Mouse (Mus musculus) heart, adult 2 months (tissue): ENCODE results near the gene Cnfn. TPM values are rescaled to one million over a fixed set of nuclear protein-coding genes. Genes with fewer than 3 reads are reported as not detected.

Experiments
- DNase-seq, 2 experiments: peaks; one replicate each; pipeline ENCODE4 v3.0.0; 2021
- H3K27ac ChIP-seq: fragments of 200-600 bp; 2 replicates; pipeline ENCODE4 v1.8.1; 2022
- H3K27me3 ChIP-seq: fragments of 200-500 bp; 2 replicates; pipeline ENCODE4 v1.6.1; 2012; ENCODE audit warnings: mild to moderate bottlenecking, low read length, inconsistent platforms, mixed read lengths; ENCODE audit not compliant: control insufficient read depth, insufficient read depth
- H3K36me3 ChIP-seq: fragments of 200-500 bp; 2 replicates; pipeline ENCODE4 v1.6.1; 2012; ENCODE audit warnings: low read length, inconsistent platforms; ENCODE audit not compliant: control insufficient read depth, insufficient read depth
- H3K4me1 ChIP-seq: fragments of 200-500 bp; 2 replicates; pipeline ENCODE4 v1.6.1; 2011; ENCODE audit warnings: low read length; ENCODE audit not compliant: control insufficient read depth, insufficient read depth
- H3K4me3 ChIP-seq: fragments of 200-600 bp; 2 replicates; pipeline ENCODE4 v1.8.1; 2022
- H3K79me2 ChIP-seq: fragments of 200-500 bp; replicated peaks from 2 replicates; pipeline ENCODE4 v1.6.1; 2012; ENCODE audit warnings: mild to moderate bottlenecking, inconsistent platforms, low read length, moderate library complexity, mixed read lengths; ENCODE audit not compliant: control insufficient read depth, insufficient read depth
- H3K9ac ChIP-seq: fragments of 200-500 bp; 2 replicates; pipeline ENCODE4 v1.6.1; 2012; ENCODE audit warnings: low read depth, mild to moderate bottlenecking, control low read depth, inconsistent platforms, low read length, mixed read lengths
- CTCF ChIP-seq: fragments of 200-600 bp; IDR thresholded peaks from 2 replicates; pipeline ENCODE4 v1.8.1; 2022; ENCODE audit warnings: antibody characterized with exemption, mild to moderate bottlenecking, moderate library complexity
- EP300 ChIP-seq: fragments of 200-500 bp; IDR thresholded peaks from 2 replicates; pipeline ENCODE4 v1.6.1; 2011; ENCODE audit warnings: low read depth, low read length, control low read depth; ENCODE audit not compliant: insufficient read depth
- POLR2A ChIP-seq: fragments of 200-500 bp; IDR thresholded peaks from 2 replicates; pipeline ENCODE4 v1.6.1; 2011; ENCODE audit warnings: mild to moderate bottlenecking, low read depth, low read length, control low read depth; ENCODE audit not compliant: insufficient read depth
- WGBS: fragments of 180-500 bp; shearing (Covaris S2); methylation state at CpG from one replicate; pipeline ENCODE4 v1.1.7; 2018; 5-methylcytosine and 5-hydroxymethylcytosine counted together
- intact Hi-C: fragments of 180-260 bp; cut with DNase I; formaldehyde crosslinking; loops from one replicate; pipeline ENCODE4 v1.15.1; 2025
- polyA plus RNA-seq: library from polyadenylated mRNA; depleted of rRNA; stranded (reverse); fragments of >200 nt; gene quantifications from 2 replicates; pipeline ENCODE4 v1.2.3, GENCODE M21; 2012
- total RNA-seq, 2 experiments: library from RNA; stranded (reverse); gene quantifications; 2 replicates each; pipeline ENCODE4 v1.2.3; 2021

Cnfn gene
- total and polyA plus RNA-seq, 3 experiments = not detected

DNA sequence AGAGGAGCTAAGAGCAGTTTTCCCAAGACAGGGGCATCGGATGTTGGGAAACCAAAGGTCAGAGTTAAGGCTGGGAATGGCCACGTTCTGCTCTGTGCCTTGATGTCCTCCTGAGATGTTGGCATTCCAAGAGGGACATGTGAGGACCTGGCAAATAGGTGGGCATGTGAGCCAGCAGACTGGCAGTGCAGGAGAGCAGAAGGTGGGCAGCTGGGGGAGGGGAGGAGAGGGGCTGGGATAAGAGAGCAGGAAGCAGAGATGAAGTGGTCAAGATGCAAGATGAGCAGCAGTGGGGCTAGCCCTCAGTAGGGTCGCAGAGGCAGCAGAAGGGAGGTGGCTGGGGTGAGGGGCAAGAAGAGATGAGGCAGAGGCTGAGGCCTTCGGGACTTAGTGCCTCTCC is 14.4 kb upstream of the Cnfn start:
- peaks cover 17% of the 10 kb centered on the region for H3K4me1 ChIP-seq
- no peak overlapping the region for H3K27ac ChIP-seq
- peak in 1 of 2 experiments; percentile 15 for DNase-seq
- no peaks in the 10 kb centered on the region for H3K27me3 ChIP-seq
- no peaks in the 10 kb centered on the region for H3K79me2 ChIP-seq
- 69% methylated on average over 4 of the region's 4 CpGs for WGBS
- H3K9ac ChIP-seq = no peak overlapping the region
- intact Hi-C loops = no loop called here
- peaks cover 12% of the 10 kb centered on the region for H3K36me3 ChIP-seq
- no peak overlapping the region for H3K4me3 ChIP-seq
- TF ChIP-seq EP300 (no peak), POLR2A (no peak), CTCF (no peak)

DNA sequence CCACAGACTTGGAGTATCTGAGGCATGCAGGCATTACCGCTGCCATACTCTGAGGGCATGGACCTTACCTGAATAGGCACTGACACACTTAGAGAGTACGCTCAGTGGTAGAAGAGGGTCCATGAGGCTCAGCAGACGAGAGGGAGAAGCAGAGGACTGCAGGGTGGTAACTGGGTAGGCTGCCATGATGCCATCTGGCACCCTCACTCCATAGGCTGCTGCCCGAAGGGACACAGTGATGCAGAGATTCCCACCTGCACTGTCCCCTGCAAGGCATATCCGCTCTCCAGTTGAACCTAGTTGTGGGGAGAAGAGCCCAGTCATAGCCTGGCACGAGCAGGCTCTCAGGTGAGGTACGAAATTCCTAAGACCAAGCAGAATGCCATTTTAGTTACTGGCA is 13.9 kb upstream of the Cnfn start:
- WGBS = 94% methylated on average over 7 of the region's 7 CpGs
- H3K79me2 ChIP-seq = no peaks in the 10 kb centered on the region
- peaks cover 12% of the 10 kb centered on the region for H3K36me3 ChIP-seq
- no peaks in the 10 kb centered on the region for H3K27me3 ChIP-seq
- no peak for DNase-seq
- intact Hi-C loops = no loop called here
- H3K27ac ChIP-seq = no peak overlapping the region
- TF ChIP-seq POLR2A (no peak), EP300 (no peak)
- H3K9ac ChIP-seq = no peak overlapping the region
- no peak overlapping the region for H3K4me3 ChIP-seq
- H3K4me1 ChIP-seq = peaks cover 17% of the 10 kb centered on the region

DNA sequence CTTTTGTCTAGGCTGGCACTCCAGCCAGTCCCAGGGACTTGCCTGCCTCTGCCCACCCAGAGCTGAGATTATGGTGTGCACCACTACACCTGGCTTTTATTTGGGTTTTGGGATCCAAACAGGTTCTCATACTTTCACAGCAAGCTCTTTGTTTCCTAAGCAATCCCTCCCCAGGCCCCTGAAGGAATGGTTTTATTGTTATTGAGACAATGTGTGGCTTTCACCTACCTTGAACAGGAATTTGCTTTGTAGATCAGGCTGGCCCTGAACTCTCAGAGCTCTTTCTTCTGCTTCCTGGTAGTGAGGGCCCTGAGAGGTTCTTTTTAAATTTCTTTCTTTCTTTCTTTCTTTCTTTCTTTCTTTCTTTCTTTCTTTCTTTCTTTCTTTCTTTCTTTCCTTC is 13.0 kb upstream of the Cnfn start:
- no peak overlapping the region for H3K27ac ChIP-seq
- no peak overlapping the region for H3K9ac ChIP-seq
- H3K4me3 ChIP-seq = no peak overlapping the region
- H3K36me3 ChIP-seq = peaks cover 12% of the 10 kb centered on the region
- no peak for TF ChIP-seq POLR2A
- no peak for TF ChIP-seq EP300
- no peak for TF ChIP-seq CTCF
- no peaks in the 10 kb centered on the region for H3K79me2 ChIP-seq
- DNase-seq = no peak
- intact Hi-C loops = no loop called here
- no peaks in the 10 kb centered on the region for H3K27me3 ChIP-seq
- peaks cover 17% of the 10 kb centered on the region for H3K4me1 ChIP-seq

DNA sequence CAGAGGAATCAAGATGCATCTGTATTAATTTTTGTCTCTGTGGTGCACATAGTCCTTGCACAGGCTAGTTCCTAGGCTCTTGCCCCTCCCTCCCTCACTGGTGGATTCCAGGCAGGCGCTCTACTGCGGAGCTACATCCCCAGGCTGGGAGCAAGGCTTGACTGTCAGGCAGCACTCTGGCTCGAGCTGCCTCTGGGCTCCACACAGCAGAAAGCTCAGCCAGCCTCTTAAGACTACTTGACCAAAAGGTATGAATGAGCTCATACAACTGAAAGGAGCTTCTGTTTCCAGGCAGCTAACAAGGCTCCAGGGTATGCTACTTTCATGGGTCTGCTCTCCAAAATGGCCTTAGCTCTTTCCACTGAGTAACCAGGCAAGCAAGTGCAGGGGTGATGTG is 11.8 kb upstream of the Cnfn start:
- Histone ChIP-seq H3K4me1 (peaks cover 18% of the 10 kb centered on the region), H3K79me2 (no peaks in the 10 kb centered on the region), H3K36me3 (peaks cover 8% of the 10 kb centered on the region), H3K27ac (no peak overlapping the region), H3K9ac (no peak overlapping the region), H3K27me3 (no peaks in the 10 kb centered on the region), H3K4me3 (no peak overlapping the region)
- DNase-seq = no peak
- WGBS = 51% methylated on average over 3 of the region's 3 CpGs
- TF ChIP-seq POLR2A = no peak
- TF ChIP-seq CTCF = no peak
- no peak for TF ChIP-seq EP300
- intact Hi-C loops = no loop called here

DNA sequence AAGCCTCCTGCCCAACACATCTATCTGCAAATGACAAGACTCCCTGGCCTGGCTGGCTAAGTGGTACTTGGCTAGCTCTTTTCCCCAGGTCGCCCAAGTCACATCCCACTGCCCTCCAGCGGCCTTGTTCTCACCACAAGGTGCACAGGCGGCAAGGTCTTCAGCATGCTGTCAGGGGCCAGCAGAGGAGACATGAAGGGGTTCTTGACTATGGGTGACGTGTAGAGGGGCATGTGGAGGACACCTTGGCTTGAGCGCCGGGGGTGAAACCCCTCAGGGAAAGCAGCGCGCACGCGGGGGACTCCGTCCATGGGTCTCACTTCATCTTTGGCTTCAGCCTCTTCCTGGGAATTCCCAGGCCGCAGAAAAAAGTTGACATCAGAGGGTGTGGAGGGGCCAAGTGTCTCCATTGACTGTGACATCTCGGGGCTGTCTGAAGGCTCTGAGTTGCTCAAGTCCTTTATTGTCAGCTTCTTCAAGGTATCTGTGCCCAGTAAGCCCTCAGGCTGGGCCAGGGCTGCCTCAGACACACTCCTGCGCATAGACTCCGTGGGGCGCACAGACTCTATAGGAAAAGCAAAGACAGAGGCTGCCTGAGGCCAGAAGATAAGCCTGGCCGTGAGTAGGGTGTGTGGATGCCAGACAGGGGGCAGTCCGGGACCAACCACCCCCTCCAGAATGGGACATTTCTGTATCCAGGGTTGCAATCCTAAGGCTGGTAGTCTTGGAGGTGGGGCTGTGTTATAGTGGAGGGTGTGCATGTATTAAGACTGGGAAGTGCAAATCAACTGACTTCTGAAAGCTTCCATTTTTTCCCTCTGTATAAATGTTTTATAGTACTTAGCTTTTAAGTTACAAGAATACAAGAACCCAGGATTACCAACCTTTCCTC is 11.1 kb upstream of the Cnfn start:
- Histone ChIP-seq H3K36me3 (peaks cover 7% of the 10 kb centered on the region), H3K4me1 (peaks cover 14% of the 10 kb centered on the region), H3K27ac (no peak overlapping the region), H3K79me2 (no peaks in the 10 kb centered on the region), H3K27me3 (no peaks in the 10 kb centered on the region), H3K4me3 (no peak overlapping the region), H3K9ac (no peak overlapping the region)
- DNase-seq = peak; percentile 30 to 48
- no peak for TF ChIP-seq POLR2A
- no peak for TF ChIP-seq CTCF
- no peak for TF ChIP-seq EP300
- 52% methylated on average over 18 of the region's 18 CpGs for WGBS
- intact Hi-C loops = no loop called here
